Mouse (Mus musculus) neural tube, embryonic 14.5 days (tissue): ENCODE results near the gene Ano4. TPM values are rescaled to one million over a fixed set of nuclear protein-coding genes. Genes with fewer than 3 reads are reported as not detected.

Experiments used
- ATAC-seq: fragments of 200-750 bp; cut with Nextera tagmentation; 2 replicates; pipeline ENCODE4 v1.8.0; 2017; ENCODE audit warnings: low read depth, mild to moderate bottlenecking, moderate TSS enrichment, moderate library complexity
- H3K27ac ChIP-seq: fragments of 300-500 bp; sonication (generic); 2 replicates; pipeline ENCODE4 v1.5.1; 2014; ENCODE audit warnings: low read depth, mild to moderate bottlenecking, control low read depth, low read length, moderate library complexity, mixed read lengths
- H3K27me3 ChIP-seq: fragments of 300-500 bp; sonication (generic); 2 replicates; pipeline ENCODE4 v1.6.1; 2014; ENCODE audit warnings: low read length; ENCODE audit not compliant: control insufficient read depth, insufficient read depth
- H3K36me3 ChIP-seq: fragments of 300-500 bp; sonication (generic); 2 replicates; pipeline ENCODE4 v1.6.1; 2014; ENCODE audit warnings: low read length, mixed read lengths; ENCODE audit not compliant: control insufficient read depth, insufficient read depth
- H3K4me1 ChIP-seq: fragments of 300-500 bp; sonication (generic); 2 replicates; pipeline ENCODE4 v1.6.1; 2014; ENCODE audit warnings: low read length; ENCODE audit not compliant: control insufficient read depth, insufficient read depth
- H3K4me2 ChIP-seq: fragments of 300-500 bp; sonication (generic); 2 replicates; pipeline ENCODE4 v1.6.1; 2014; ENCODE audit warnings: mild to moderate bottlenecking, low read depth, low read length, control low read depth
- H3K4me3 ChIP-seq: fragments of 300-500 bp; sonication (generic); 2 replicates; pipeline ENCODE4 v1.5.1; 2014; ENCODE audit warnings: low read depth, low read length, control low read depth, mixed read lengths
- H3K9ac ChIP-seq: fragments of 300-500 bp; sonication (generic); replicated peaks from 2 replicates; pipeline ENCODE4 v1.6.1; 2014; ENCODE audit warnings: low read depth, mild to moderate bottlenecking, control low read depth, low read length, mixed read lengths
- H3K9me3 ChIP-seq: fragments of 300-500 bp; sonication (generic); 2 replicates; pipeline ENCODE4 v1.6.1; 2016; ENCODE audit warnings: low read length; ENCODE audit not compliant: control insufficient read depth
- WGBS: fragments of 180-500 bp; shearing (Covaris S2); extraction: QIAGEN DNeasy Blood & Tissue Kit; methylation state at CpG from one replicate; pipeline ENCODE4 v1.1.7; 2014; 5-methylcytosine and 5-hydroxymethylcytosine counted together
- polyA plus RNA-seq: library from polyadenylated mRNA; unstranded; fragments of >200 nt; fragmentation: Nextera tagmentation; extraction: Ambion mirVana; gene quantifications from 2 replicates; pipeline ENCODE4 v1.2.1, GENCODE M21; 2014

Ano4 gene
- 15.4 and 17.1 TPM in 2 replicates for polyA plus RNA-seq

- Histone ChIP-seq H3K27me3 (peaks cover 19% of the 10 kb centered on the region), H3K36me3 (no peaks in the 10 kb centered on the region), H3K9ac (peak within 1 kb of the TSS; percentile 68), H3K9me3 (no peaks in the 10 kb centered on the region), H3K4me2 (peak within 1 kb of the TSS; percentile 72), H3K4me3 (peak within 1 kb of the TSS; percentile 45), H3K4me1 (no peaks in the 10 kb centered on the region), H3K27ac (no peak within 1 kb of the TSS)
- WGBS, result under 1% methylated on average over 69 of the region's 70 CpGs
- peak; percentile 85 for ATAC-seq
Observed at GRCm38 (mm10) chr10:89344491-89345195, at the start of gene Ano4. Gene Ano4 (minus strand): TSS chr10:89344762.

- H3K36me3 ChIP-seq, result no peaks in the 10 kb centered on the region
- H3K27ac ChIP-seq, result no peak overlapping the region
- 32% methylated on average over 4 of the region's 4 CpGs for WGBS
- no peak overlapping the region for H3K4me2 ChIP-seq
- no peaks in the 10 kb centered on the region for H3K4me1 ChIP-seq
- ATAC-seq, result no peak
- no peaks in the 10 kb centered on the region for H3K9me3 ChIP-seq
- no peak overlapping the region for H3K9ac ChIP-seq
- H3K4me3 ChIP-seq, result no peak overlapping the region
- no peaks in the 10 kb centered on the region for H3K27me3 ChIP-seq
Observed at GRCm38 (mm10) chr10:89392687-89393086, 48.1 kb upstream of the Ano4 start.

- no peaks in the 10 kb centered on the region for H3K9me3 ChIP-seq
- no peaks in the 10 kb centered on the region for H3K27me3 ChIP-seq
- H3K4me1 ChIP-seq, result no peaks in the 10 kb centered on the region
- ATAC-seq, result no peak
- H3K4me3 ChIP-seq, result no peak overlapping the region
- no peak overlapping the region for H3K9ac ChIP-seq
- no peak overlapping the region for H3K27ac ChIP-seq
- 74% methylated on average over 4 of the region's 4 CpGs for WGBS
- no peak overlapping the region for H3K4me2 ChIP-seq
- H3K36me3 ChIP-seq, result no peaks in the 10 kb centered on the region
Observed at GRCm38 (mm10) chr10:89391571-89392163, 47.1 kb upstream of the Ano4 start.

GRCm38 (mm10) chr10:89386461-89386860 is 41.9 kb upstream of the Ano4 start:
- no peak for ATAC-seq
- no peak overlapping the region for H3K9ac ChIP-seq
- no peaks in the 10 kb centered on the region for H3K36me3 ChIP-seq
- no peaks in the 10 kb centered on the region for H3K4me1 ChIP-seq
- no peaks in the 10 kb centered on the region for H3K27me3 ChIP-seq
- H3K9me3 ChIP-seq, result no peaks in the 10 kb centered on the region
- H3K4me2 ChIP-seq, result no peak overlapping the region
- no peak overlapping the region for H3K27ac ChIP-seq
- no peak overlapping the region for H3K4me3 ChIP-seq
- 88% methylated on average over 3 of the region's 3 CpGs for WGBS

GRCm38 (mm10) chr10:89383462-89383861 is 38.9 kb upstream of the Ano4 start:
- no peak overlapping the region for H3K27ac ChIP-seq
- H3K36me3 ChIP-seq, result no peaks in the 10 kb centered on the region
- H3K9me3 ChIP-seq, result no peaks in the 10 kb centered on the region
- H3K27me3 ChIP-seq, result no peaks in the 10 kb centered on the region
- H3K4me1 ChIP-seq, result no peaks in the 10 kb centered on the region
- no peak overlapping the region for H3K9ac ChIP-seq
- no peak overlapping the region for H3K4me2 ChIP-seq
- no peak overlapping the region for H3K4me3 ChIP-seq
- 5% methylated on average over 5 of the region's 5 CpGs for WGBS
- ATAC-seq, result peak; percentile 82

- Histone ChIP-seq H3K4me2 (no peak overlapping the region), H3K36me3 (no peaks in the 10 kb centered on the region), H3K9ac (no peak overlapping the region), H3K4me3 (no peak overlapping the region), H3K27ac (no peak overlapping the region), H3K4me1 (no peaks in the 10 kb centered on the region), H3K27me3 (no peaks in the 10 kb centered on the region), H3K9me3 (no peaks in the 10 kb centered on the region)
- WGBS, result 73% methylated on average over 4 of the region's 4 CpGs
- no peak for ATAC-seq
Observed at GRCm38 (mm10) chr10:89377750-89378149, 33.2 kb upstream of the Ano4 start.

- Histone ChIP-seq H3K4me1 (no peaks in the 10 kb centered on the region), H3K27ac (no peak overlapping the region), H3K36me3 (no peaks in the 10 kb centered on the region), H3K27me3 (no peaks in the 10 kb centered on the region), H3K9me3 (no peaks in the 10 kb centered on the region), H3K9ac (no peak overlapping the region), H3K4me3 (no peak overlapping the region), H3K4me2 (no peak overlapping the region)
- ATAC-seq, result no peak
- 46% methylated on average over 1 of the region's 1 CpGs for WGBS
Observed at GRCm38 (mm10) chr10:89370051-89370450, 25.5 kb upstream of the Ano4 start.

- ATAC-seq, result no peak
- no peaks in the 10 kb centered on the region for H3K4me1 ChIP-seq
- H3K9ac ChIP-seq, result no peak overlapping the region
- no peaks in the 10 kb centered on the region for H3K27me3 ChIP-seq
- H3K4me3 ChIP-seq, result no peak overlapping the region
- H3K36me3 ChIP-seq, result no peaks in the 10 kb centered on the region
- H3K4me2 ChIP-seq, result no peak overlapping the region
- 78% methylated on average over 3 of the region's 3 CpGs for WGBS
- H3K27ac ChIP-seq, result no peak overlapping the region
- H3K9me3 ChIP-seq, result no peaks in the 10 kb centered on the region
Observed at GRCm38 (mm10) chr10:89358933-89359332, 14.4 kb upstream of the Ano4 start.

GRCm38 (mm10) chr10:89354639-89355038 is 10.1 kb upstream of the Ano4 start:
- no peak overlapping the region for H3K27ac ChIP-seq
- H3K4me3 ChIP-seq, result no peak overlapping the region
- no peaks in the 10 kb centered on the region for H3K9me3 ChIP-seq
- WGBS, result 94% methylated on average over 2 of the region's 2 CpGs
- no peak for ATAC-seq
- no peak overlapping the region for H3K9ac ChIP-seq
- no peaks in the 10 kb centered on the region for H3K27me3 ChIP-seq
- no peaks in the 10 kb centered on the region for H3K4me1 ChIP-seq
- H3K36me3 ChIP-seq, result no peaks in the 10 kb centered on the region
- no peak overlapping the region for H3K4me2 ChIP-seq
